Mouse (Mus musculus): ENCODE results near the gene Npr3.

- TF ChIP-seq POLR2A (IDR thresholded peaks at IDR 0.05; ENCODE audit: insufficient read depth, low read length) (no peak), CTCF (IDR thresholded peaks at IDR 0.05; ENCODE audit: low read depth, low read length) (no peak)
Observed at GRCm38 (mm10) chr15:11927742-11928141, 20.7 kb upstream of the Npr3 start.
